Mouse (Mus musculus): ENCODE measurements around the gene Gja3.
"Not testable (repeated sequence)": the region's sequence is repeated elsewhere in the genome, so short reads cannot be mapped to it uniquely, and the experiment has no call there.

Gja3 gene

GRCm38 (mm10) chr14:57032850-57033249 is 25.1 kb downstream of the Gja3 start:
- no peak for DNase-seq

DNA sequence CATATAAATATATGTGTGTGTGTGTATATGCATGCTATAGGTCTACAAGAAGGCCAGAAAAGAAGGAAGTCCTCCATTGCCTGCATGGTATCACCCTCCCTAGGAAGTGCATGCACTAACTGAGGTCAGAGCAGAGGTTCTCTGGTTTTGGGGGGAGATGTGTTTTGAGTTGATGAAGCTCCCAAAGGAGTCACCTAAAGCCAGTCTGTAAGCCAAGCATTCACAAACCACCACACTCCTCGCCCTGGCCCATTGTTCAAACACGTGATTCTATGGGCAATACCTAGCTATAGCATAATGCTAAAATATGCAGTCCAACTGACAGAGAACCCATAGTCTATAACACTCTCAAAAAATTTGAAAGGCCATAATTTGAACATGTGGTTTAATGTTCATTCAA is 39.5 kb downstream of the Gja3 start:
- no peak for DNase-seq

DNA sequence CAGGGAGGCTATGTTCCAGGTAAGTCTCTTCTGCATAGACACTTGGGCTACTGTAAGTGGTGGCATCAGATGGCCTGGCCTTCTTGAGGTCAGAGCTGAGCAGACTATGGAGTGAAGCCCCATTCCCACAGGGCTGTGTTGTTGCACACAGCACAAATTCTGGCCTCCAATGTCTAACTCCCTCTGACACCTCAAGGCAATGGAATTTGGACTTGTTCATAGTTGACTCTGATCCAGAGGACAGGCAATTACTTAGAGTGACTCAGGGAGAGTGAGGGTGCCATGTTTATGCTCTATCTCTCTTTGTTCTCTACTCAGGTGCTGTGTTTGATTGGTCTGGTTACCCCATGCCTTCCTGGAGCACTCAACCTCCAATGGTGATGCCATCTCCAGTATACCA is 41.1 kb downstream of the Gja3 start:
- DNase-seq: not testable (repeated sequence)

DNA sequence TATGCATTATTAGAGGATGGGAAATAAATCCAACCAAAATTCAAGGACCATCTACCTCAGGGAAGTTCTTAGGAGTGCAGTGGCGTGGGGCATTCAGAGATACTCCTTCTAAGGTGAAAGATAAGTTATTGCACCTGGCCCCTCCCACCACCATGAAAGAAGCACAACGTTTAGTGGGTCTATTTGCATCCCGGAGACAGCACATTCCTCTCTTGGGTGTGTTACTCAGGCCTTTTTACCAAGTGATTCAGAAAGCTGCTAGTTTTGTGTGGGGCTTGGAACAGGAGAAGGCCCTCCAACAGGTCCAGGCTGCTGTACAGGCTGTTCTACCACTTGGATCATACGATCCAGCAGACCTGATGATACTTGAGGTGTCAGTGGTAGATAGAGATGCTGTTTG is 69.3 kb downstream of the Gja3 start:
- no peak for DNase-seq
